Mouse (Mus musculus): Measurements from ENCODE around the gene Ddx49.

GRCm38 (mm10) chr8:70257456-70257855, 44.8 kb downstream of the Ddx49 start:
- TF ChIP-seq POLR2A (IDR thresholded peaks at IDR 0.05; ENCODE audit: extremely low read depth, insufficient read depth, low read length) (no peak), CTCF (IDR thresholded peaks at IDR 0.05; ENCODE audit: low read depth, low read length) (no peak)

All from liver, adult 2 months (tissue).